In the genomic region with DNA sequence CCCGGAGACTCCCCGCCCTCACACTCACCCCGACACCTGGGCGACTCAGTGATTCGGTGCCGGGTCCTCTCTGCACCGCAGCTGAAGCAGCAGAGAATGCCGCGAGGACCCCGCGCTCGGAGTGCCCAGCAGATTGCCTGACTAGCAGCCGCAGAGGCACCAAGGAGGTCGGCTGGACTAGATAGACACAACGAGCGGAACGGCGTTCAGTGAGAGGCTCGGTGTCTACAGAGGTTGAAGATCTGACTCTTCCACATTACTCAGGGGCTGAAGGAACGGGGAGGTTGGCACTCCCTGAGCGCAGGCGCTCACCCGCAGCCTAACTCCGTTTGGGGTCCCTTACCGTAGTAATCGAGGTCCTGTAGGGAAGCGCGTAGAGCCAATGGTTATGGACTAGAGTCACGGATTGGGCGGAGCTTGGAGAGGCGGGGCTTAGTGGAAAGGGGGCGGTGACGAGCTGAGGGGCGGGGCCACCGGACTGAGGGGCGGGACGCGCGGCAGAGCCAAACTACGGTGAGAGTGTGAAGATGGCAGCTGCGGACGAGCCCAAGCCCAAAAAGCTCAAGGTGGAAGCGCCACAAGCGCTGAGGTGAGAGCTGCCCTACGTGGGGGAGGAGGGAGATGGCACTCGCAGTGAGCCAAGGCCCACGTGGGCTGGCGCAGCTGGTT, we compare ENCODE assay signal across 8 mouse cellular contexts. TPM values are rescaled to one million over a fixed set of nuclear protein-coding genes. Genes with fewer than 3 reads are reported as not detected.
A peak's percentile ranks its signal among the peaks of the same experiment; 100 is the strongest.
DNase-seq lines count a peak whose midpoint lies in the region; ATAC-seq and TF ChIP-seq lines count a peak whose summit lies in the region.

A gene (minus strand): TSS at position 397 of the 669 bp plus-strand sequence.
A gene (plus strand): TSS at position 463 of the 669 bp plus-strand sequence.

- no peak; the same call in 1 of the 2 replicates for TF ChIP-seq CTCF in kidney, postnatal 0 days (IDR thresholded peaks at IDR 0.05; ENCODE audit: low read depth)

- H3K9ac ChIP-seq in heart, embryonic 12.5 days, result peak within 1 kb of the TSS; percentile 81
- H3K9ac ChIP-seq in kidney, postnatal 0 days (ENCODE audit: low read depth, low read length), result peak within 1 kb of the TSS; percentile 84
- peak within 1 kb of the TSS; percentile 87 for H3K9ac ChIP-seq in liver, embryonic 11.5 days (ENCODE audit: low read depth, low read length)
- H3K9ac ChIP-seq in stomach, embryonic 14.5 days (replicated peaks; ENCODE audit: low read depth, low read length), result peak within 1 kb of the TSS; percentile 66

- peak; percentile 91 for ATAC-seq in erythroid progenitor cell, adult 5-6 weeks (replicated peaks; ENCODE audit: low FRiP score, poor library complexity, severe bottlenecking)
- peak; percentile 97 for ATAC-seq in heart, embryonic 12.5 days (ENCODE audit: insufficient number of reproducible peaks, low FRiP score)
- ATAC-seq in kidney, postnatal 0 days (replicated peaks; ENCODE audit: low FRiP score, low read depth), result peak; percentile 97
- peak; percentile 97 for ATAC-seq in liver, embryonic 11.5 days (replicated peaks; ENCODE audit: low FRiP score)
- ATAC-seq in stomach, embryonic 14.5 days (ENCODE audit: insufficient number of reproducible peaks, insufficient read depth, low FRiP score, low read depth), result peak; percentile 97

- peak within 1 kb of the TSS; percentile 76 for H3K4me2 ChIP-seq in heart, embryonic 12.5 days
- peak within 1 kb of the TSS; percentile 97 for H3K4me2 ChIP-seq in kidney, postnatal 0 days (ENCODE audit: low read length)
- H3K4me2 ChIP-seq in liver, embryonic 11.5 days, result peak within 1 kb of the TSS; percentile 95
- H3K4me2 ChIP-seq in stomach, embryonic 14.5 days (replicated peaks; ENCODE audit: low read depth, low read length), result peak within 1 kb of the TSS; percentile 60

- no peaks in the 10 kb centered on the region for H3K9me3 ChIP-seq in heart, embryonic 12.5 days (replicated peaks)
- H3K9me3 ChIP-seq in kidney, postnatal 0 days (replicated peaks; ENCODE audit: low read length), result no peaks in the 10 kb centered on the region
- no peaks in the 10 kb centered on the region for H3K9me3 ChIP-seq in liver, embryonic 11.5 days (ENCODE audit: control insufficient read depth, low read length)
- no peaks in the 10 kb centered on the region for H3K9me3 ChIP-seq in stomach, embryonic 14.5 days (ENCODE audit: control insufficient read depth, low read depth, low read length)

- peaks cover 19% of the 10 kb centered on the region for H3K4me1 ChIP-seq in heart, embryonic 12.5 days (replicated peaks)
- 0 out of 2 replicates have a peak, but pooled peaks cover 6% of the 10 kb centered on the region for H3K4me1 ChIP-seq in kidney, postnatal 0 days (replicated peaks; ENCODE audit: insufficient read depth, low read length)
- H3K4me1 ChIP-seq in liver, embryonic 11.5 days (replicated peaks; ENCODE audit: control insufficient read depth, insufficient read depth, low read length), result peaks cover 3% of the 10 kb centered on the region; the same call in 1 of the 2 replicates
- 0 out of 2 replicates have a peak, but pooled peaks cover 4% of the 10 kb centered on the region for H3K4me1 ChIP-seq in stomach, embryonic 14.5 days (ENCODE audit: control insufficient read depth, insufficient read depth, low read length)

- peak within 1 kb of the TSS; percentile 82 for H3K4me3 ChIP-seq in heart, embryonic 12.5 days
- H3K4me3 ChIP-seq in kidney, postnatal 0 days (replicated peaks; ENCODE audit: low read depth, low read length), result peak within 1 kb of the TSS; percentile 76
- peak within 1 kb of the TSS; percentile 74 for H3K4me3 ChIP-seq in liver, embryonic 11.5 days (ENCODE audit: low read depth, low read length)
- peak within 1 kb of the TSS; percentile 94 for H3K4me3 ChIP-seq in stomach, embryonic 14.5 days (ENCODE audit: low read depth, low read length)

- H3K27me3 ChIP-seq in heart, embryonic 12.5 days (replicated peaks), result no peaks in the 10 kb centered on the region
- H3K27me3 ChIP-seq in kidney, postnatal 0 days (ENCODE audit: insufficient read depth, low read length), result no peaks in the 10 kb centered on the region
- H3K27me3 ChIP-seq in liver, embryonic 11.5 days (replicated peaks; ENCODE audit: control insufficient read depth, insufficient read depth, low read length), result no peaks in the 10 kb centered on the region
- no peaks in the 10 kb centered on the region for H3K27me3 ChIP-seq in stomach, embryonic 14.5 days (ENCODE audit: control insufficient read depth, insufficient read depth, low read length)

- peak; percentile 96 for DNase-seq in CD4-positive helper T cell, adult 2 months (ENCODE audit: low read depth, low spot score)
- peak; percentile 92 for DNase-seq in brain, embryonic 18.5 days (ENCODE audit: low read depth, low spot score)
- DNase-seq in kidney, postnatal 0 days (ENCODE audit: low spot score), result peak; percentile 98
- DNase-seq in liver, embryonic 11.5 days (ENCODE audit: low spot score), result peak; percentile 98
- DNase-seq in naive thymus-derived CD4-positive, alpha-beta T cell, adult 2 months (ENCODE audit: low read depth), result peak; percentile 99

- H3K36me3 ChIP-seq in heart, embryonic 12.5 days, result peaks cover 5% of the 10 kb centered on the region; the same call in 1 of the 2 replicates
- no peaks in the 10 kb centered on the region for H3K36me3 ChIP-seq in kidney, postnatal 0 days (ENCODE audit: insufficient read depth, low read length)
- peaks cover 5% of the 10 kb centered on the region; the same call in 1 of the 2 replicates for H3K36me3 ChIP-seq in liver, embryonic 11.5 days (ENCODE audit: control insufficient read depth, insufficient read depth, low read length)
- H3K36me3 ChIP-seq in stomach, embryonic 14.5 days (ENCODE audit: control insufficient read depth, insufficient read depth, low read length), result no peaks in the 10 kb centered on the region

- under 1% methylated on average over 48 of the region's 48 CpGs for WGBS in heart, embryonic 12.5 days
- WGBS in kidney, postnatal 0 days, result 2% methylated on average over 47 of the region's 48 CpGs
- under 1% methylated on average over 48 of the region's 48 CpGs for WGBS in liver, embryonic 11.5 days
- WGBS in stomach, embryonic 14.5 days, result under 1% methylated on average over 46 of the region's 48 CpGs

- H3K27ac ChIP-seq in heart, embryonic 12.5 days (ENCODE audit: poor library complexity, severe bottlenecking), result peak within 1 kb of the TSS; percentile 83
- peak within 1 kb of the TSS; percentile 96 for H3K27ac ChIP-seq in kidney, postnatal 0 days
- peak within 1 kb of the TSS; percentile 94 for H3K27ac ChIP-seq in liver, embryonic 11.5 days (ENCODE audit: low read depth, low read length)
- peak within 1 kb of the TSS; percentile 89 for H3K27ac ChIP-seq in stomach, embryonic 14.5 days (ENCODE audit: low read length)

RNA-seq across cellular contexts. Expression of the first gene that starts in this region (rescaled TPM):
- 9.7 and 18.4 TPM in 2 replicates for total RNA-seq in erythroid progenitor cell, adult 5-6 weeks (2015; ENCODE audit: low replicate concordance)
- total RNA-seq in erythroid progenitor cell, adult 5-6 weeks (2017; ENCODE audit: low replicate concordance), result 34.5 and 53.3 TPM in 2 replicates
- polyA plus RNA-seq in heart, embryonic 12.5 days (2016; fragmentation: Nextera tagmentation; extraction: Ambion mirVana), result 71.5 and 75.4 TPM in 2 replicates
- 50.7 and 55.4 TPM in 2 replicates for polyA plus RNA-seq in kidney, postnatal 0 days (2015; fragmentation: Nextera tagmentation; extraction: Ambion mirVana)
- 55.7 and 75.0 TPM in 2 replicates for polyA plus RNA-seq in liver, embryonic 11.5 days (2014; fragmentation: Nextera tagmentation; extraction: Ambion mirVana)
- 78.1 and 85.3 TPM in 2 replicates for polyA plus RNA-seq in stomach, embryonic 14.5 days (2014; fragmentation: Nextera tagmentation; extraction: Ambion mirVana)

RNA-seq across cellular contexts. Expression of the second gene that starts in this region (rescaled TPM):
- 28.1 and 67.1 TPM in 2 replicates for total RNA-seq in erythroid progenitor cell, adult 5-6 weeks (2015; ENCODE audit: low replicate concordance)
- total RNA-seq in erythroid progenitor cell, adult 5-6 weeks (2017; ENCODE audit: low replicate concordance), result 31.3 and 66.4 TPM in 2 replicates
- 257 and 273 TPM in 2 replicates for polyA plus RNA-seq in heart, embryonic 12.5 days (2016; fragmentation: Nextera tagmentation; extraction: Ambion mirVana)
- polyA plus RNA-seq in kidney, postnatal 0 days (2015; fragmentation: Nextera tagmentation; extraction: Ambion mirVana), result 193 and 196 TPM in 2 replicates
- polyA plus RNA-seq in liver, embryonic 11.5 days (2014; fragmentation: Nextera tagmentation; extraction: Ambion mirVana), result 253 and 276 TPM in 2 replicates
- polyA plus RNA-seq in stomach, embryonic 14.5 days (2014; fragmentation: Nextera tagmentation; extraction: Ambion mirVana), result 139 and 145 TPM in 2 replicates

Comparison
In these comparisons a context has a peak if more than half of its experiments do, and no peak if none do; other contexts are left out.
1. Peak in every context shown above with its lines: DNase-seq, ATAC-seq, H3K4me3 ChIP-seq and H3K27ac ChIP-seq.